Mouse (Mus musculus) c-Kit-positive CD71-negative TER-119-negative erythroid progenitor cells, embryonic 14.5 days (primary cell): ENCODE data around the gene Mrap2.
"Not testable (repeated sequence)": the region's sequence is repeated elsewhere in the genome, so short reads cannot be mapped to it uniquely, and the experiment has no call there.

Source experiments
- DNase-seq: peaks from one replicate; pipeline ENCODE4 v3.0.0-alpha.2; 2013; ENCODE audit warnings: low read depth

Mrap2 gene

GRCm38 (mm10) chr9:87144106-87144505 lies at the start of gene Mrap2:
Gene Mrap2 (plus strand): TSS chr9:87144306.
- DNase-seq: peak; percentile 9

- peak; percentile 3 for DNase-seq
Observed at GRCm38 (mm10) chr9:87097989-87098388, 46.1 kb upstream of the Mrap2 start.

- DNase-seq: no peak
Observed at GRCm38 (mm10) chr9:87115019-87115418, 29.1 kb upstream of the Mrap2 start.

- DNase-seq: no peak
Observed at GRCm38 (mm10) chr9:87115456-87115931, 28.6 kb upstream of the Mrap2 start.

- no peak for DNase-seq
Observed at GRCm38 (mm10) chr9:87115978-87116377, 28.1 kb upstream of the Mrap2 start.

- DNase-seq: no peak
Observed at GRCm38 (mm10) chr9:87118996-87119395, 25.1 kb upstream of the Mrap2 start.

GRCm38 (mm10) chr9:87121956-87122493 lies 22.1 kb upstream of the Mrap2 start:
- no peak for DNase-seq

GRCm38 (mm10) chr9:87127046-87127445 lies 17.1 kb upstream of the Mrap2 start:
- DNase-seq: not testable (repeated sequence)

- no peak for DNase-seq
Observed at GRCm38 (mm10) chr9:87135765-87136558, 8.1 kb upstream of the Mrap2 start.

- no peak for DNase-seq
Observed at GRCm38 (mm10) chr9:87143076-87143475, 1.0 kb upstream of the Mrap2 start.

GRCm38 (mm10) chr9:87144532-87144931 lies 426 bp downstream of the Mrap2 start:
- no peak for DNase-seq

- no peak for DNase-seq
Observed at GRCm38 (mm10) chr9:87145180-87145579, 1.1 kb downstream of the Mrap2 start.

- DNase-seq: no peak
Observed at GRCm38 (mm10) chr9:87145671-87146070, 1.6 kb downstream of the Mrap2 start.

GRCm38 (mm10) chr9:87146400-87146799 lies 2.3 kb downstream of the Mrap2 start:
- DNase-seq: no peak

- DNase-seq: no peak
Observed at GRCm38 (mm10) chr9:87147927-87148326, 3.8 kb downstream of the Mrap2 start.

GRCm38 (mm10) chr9:87152641-87153325 lies 8.7 kb downstream of the Mrap2 start:
- no peak for DNase-seq

- DNase-seq: no peak
Observed at GRCm38 (mm10) chr9:87162559-87162958, 18.5 kb downstream of the Mrap2 start.

- DNase-seq: no peak
Observed at GRCm38 (mm10) chr9:87167001-87167830, 23.1 kb downstream of the Mrap2 start.

- no peak for DNase-seq
Observed at GRCm38 (mm10) chr9:87168051-87168450, 23.9 kb downstream of the Mrap2 start.

GRCm38 (mm10) chr9:87169144-87169543 lies 25.0 kb downstream of the Mrap2 start:
- no peak for DNase-seq

GRCm38 (mm10) chr9:87170891-87171290 lies 26.8 kb downstream of the Mrap2 start:
- DNase-seq: no peak

GRCm38 (mm10) chr9:87171517-87171916 lies 27.4 kb downstream of the Mrap2 start:
- no peak for DNase-seq
